Mouse (Mus musculus) limb, embryonic 10.5 days (tissue): ENCODE measurements at regions not wholly inside any gene's neighbourhood (a gene's known extent, or its start where the extent isn't known, plus 50 kb on each side); places are given as distances from the start of the nearest gene placed in this dataset.
A peak's percentile ranks its signal among the peaks of the same experiment; 100 is the strongest.

Source experiments
- DNase-seq: peaks from one replicate; pipeline ENCODE4 v3.0.0-alpha.2; 2017; ENCODE audit warnings: low spot score
- H3K27ac ChIP-seq: fragments of 300-500 bp; sonication (generic); 2 replicates; pipeline ENCODE4 v1.5.1; 2016; ENCODE audit warnings: mild to moderate bottlenecking
- H3K27me3 ChIP-seq: fragments of 300-500 bp; sonication (generic); 2 replicates; pipeline ENCODE4 v1.6.1; 2016; ENCODE audit warnings: low read depth, mild to moderate bottlenecking; ENCODE audit not compliant: poor library complexity, severe bottlenecking
- H3K36me3 ChIP-seq: fragments of 300-500 bp; sonication (generic); 2 replicates; pipeline ENCODE4 v1.6.1; 2016; ENCODE audit warnings: mild to moderate bottlenecking, moderate library complexity
- H3K4me1 ChIP-seq: fragments of 300-500 bp; sonication (generic); 2 replicates; pipeline ENCODE4 v1.6.1; 2016
- H3K4me3 ChIP-seq: fragments of 300-500 bp; sonication (generic); 2 replicates; pipeline ENCODE4 v1.5.1; 2016; ENCODE audit warnings: mild to moderate bottlenecking, moderate library complexity
- H3K9me3 ChIP-seq: fragments of 300-500 bp; sonication (generic); replicated peaks from 2 replicates; pipeline ENCODE4 v1.6.1; 2016; ENCODE audit warnings: mild to moderate bottlenecking
- WGBS: fragments of 180-500 bp; shearing (Covaris S2); methylation state at CpG from one replicate; pipeline ENCODE4 v1.1.7; 2016; 5-methylcytosine and 5-hydroxymethylcytosine counted together

- 83% methylated on average over 6 of the region's 6 CpGs for WGBS
- no peaks in the 10 kb centered on the region for H3K9me3 ChIP-seq
- no peak for DNase-seq
- H3K27me3 ChIP-seq: no peaks in the 10 kb centered on the region
- peaks cover 20% of the 10 kb centered on the region for H3K4me1 ChIP-seq
- H3K27ac ChIP-seq: no peak overlapping the region
- H3K36me3 ChIP-seq: no peaks in the 10 kb centered on the region
- no peak overlapping the region for H3K4me3 ChIP-seq
Observed at GRCm38 (mm10) chr2:92819586-92819985, 95.3 kb upstream of the Syt13 start.

- H3K4me3 ChIP-seq: no peak overlapping the region
- H3K27me3 ChIP-seq: no peaks in the 10 kb centered on the region
- no peaks in the 10 kb centered on the region for H3K36me3 ChIP-seq
- H3K4me1 ChIP-seq: peaks cover 29% of the 10 kb centered on the region
- 65% methylated on average over 1 of the region's 1 CpGs for WGBS
- 0 out of 2 replicates have a peak overlapping the region, but pooled peaks have one; percentile 12 for H3K27ac ChIP-seq
- no peak for DNase-seq
- H3K9me3 ChIP-seq: no peaks in the 10 kb centered on the region
Observed at GRCm38 (mm10) chr2:92824325-92824724, 90.6 kb upstream of the Syt13 start.

GRCm38 (mm10) chr2:92825395-92825794, 89.5 kb upstream of the Syt13 start:
- Histone ChIP-seq H3K27ac (no peak overlapping the region), H3K4me3 (no peak overlapping the region), H3K4me1 (peaks cover 29% of the 10 kb centered on the region), H3K9me3 (no peaks in the 10 kb centered on the region), H3K36me3 (no peaks in the 10 kb centered on the region), H3K27me3 (no peaks in the 10 kb centered on the region)
- no peak for DNase-seq
- WGBS: 28% methylated on average over 6 of the region's 6 CpGs

GRCm38 (mm10) chr2:92830134-92830533, 84.8 kb upstream of the Syt13 start:
- WGBS: 86% methylated on average over 2 of the region's 2 CpGs
- H3K4me3 ChIP-seq: no peak overlapping the region
- H3K36me3 ChIP-seq: no peaks in the 10 kb centered on the region
- no peaks in the 10 kb centered on the region for H3K9me3 ChIP-seq
- H3K27me3 ChIP-seq: no peaks in the 10 kb centered on the region
- H3K4me1 ChIP-seq: peaks cover 13% of the 10 kb centered on the region
- DNase-seq: no peak
- no peak overlapping the region for H3K27ac ChIP-seq

- no peak overlapping the region for H3K4me3 ChIP-seq
- 73% methylated on average over 7 of the region's 7 CpGs for WGBS
Observed at GRCm38 (mm10) chr2:92831784-92832183, 83.1 kb upstream of the Syt13 start.

GRCm38 (mm10) chr2:92836203-92836602, 78.7 kb upstream of the Syt13 start:
- WGBS: 92% methylated on average over 4 of the region's 4 CpGs
- DNase-seq: no peak
- no peak overlapping the region for H3K4me3 ChIP-seq
- H3K9me3 ChIP-seq: no peaks in the 10 kb centered on the region
- no peak overlapping the region for H3K27ac ChIP-seq
- H3K4me1 ChIP-seq: peaks cover 13% of the 10 kb centered on the region
- no peaks in the 10 kb centered on the region for H3K27me3 ChIP-seq
- H3K36me3 ChIP-seq: no peaks in the 10 kb centered on the region

More at GRCm38 (mm10) chr2:92831784-92832183, 83.1 kb upstream of the Syt13 start:
- Histone ChIP-seq H3K36me3 (no peaks in the 10 kb centered on the region), H3K27me3 (no peaks in the 10 kb centered on the region), H3K27ac (no peak overlapping the region), H3K9me3 (no peaks in the 10 kb centered on the region), H3K4me1 (peaks cover 13% of the 10 kb centered on the region)
- DNase-seq: no peak

- H3K27ac ChIP-seq: no peak overlapping the region
- no peak overlapping the region for H3K4me3 ChIP-seq
- 94% methylated on average over 5 of the region's 5 CpGs for WGBS
- H3K9me3 ChIP-seq: no peaks in the 10 kb centered on the region
- no peaks in the 10 kb centered on the region for H3K27me3 ChIP-seq
- H3K36me3 ChIP-seq: no peaks in the 10 kb centered on the region
- peaks cover 9% of the 10 kb centered on the region; the same call in 1 of the 2 replicates for H3K4me1 ChIP-seq
- no peak for DNase-seq
Observed at GRCm38 (mm10) chr2:92838012-92838411, 76.9 kb upstream of the Syt13 start.

GRCm38 (mm10) chr2:92840009-92840408, 74.9 kb upstream of the Syt13 start:
- peak; percentile 70 for DNase-seq
- H3K36me3 ChIP-seq: no peaks in the 10 kb centered on the region
- no peak overlapping the region for H3K27ac ChIP-seq
- no peaks in the 10 kb centered on the region for H3K9me3 ChIP-seq
- 17% methylated on average over 4 of the region's 4 CpGs for WGBS
- no peak overlapping the region for H3K4me3 ChIP-seq
- no peaks in the 10 kb centered on the region for H3K27me3 ChIP-seq
- H3K4me1 ChIP-seq: peaks cover 5% of the 10 kb centered on the region; the same call in 1 of the 2 replicates

GRCm38 (mm10) chr2:92841626-92842025, 73.3 kb upstream of the Syt13 start:
- Histone ChIP-seq H3K27me3 (no peaks in the 10 kb centered on the region), H3K4me3 (no peak overlapping the region), H3K27ac (no peak overlapping the region), H3K4me1 (peaks cover 6% of the 10 kb centered on the region), H3K9me3 (no peaks in the 10 kb centered on the region), H3K36me3 (no peaks in the 10 kb centered on the region)
- WGBS: 47% methylated on average over 3 of the region's 3 CpGs
- DNase-seq: no peak

- Histone ChIP-seq H3K36me3 (no peaks in the 10 kb centered on the region), H3K27ac (no peak overlapping the region), H3K27me3 (no peaks in the 10 kb centered on the region), H3K4me3 (no peak overlapping the region), H3K4me1 (peaks cover 18% of the 10 kb centered on the region), H3K9me3 (no peaks in the 10 kb centered on the region)
- WGBS: 50% methylated on average over 14 of the region's 14 CpGs
- no peak for DNase-seq
Observed at GRCm38 (mm10) chr2:92845061-92845769, 69.7 kb upstream of the Syt13 start.

- Histone ChIP-seq H3K9me3 (no peaks in the 10 kb centered on the region), H3K4me1 (peaks cover 28% of the 10 kb centered on the region), H3K36me3 (no peaks in the 10 kb centered on the region), H3K27me3 (no peaks in the 10 kb centered on the region), H3K27ac (no peak overlapping the region), H3K4me3 (no peak overlapping the region)
- WGBS: 58% methylated on average over 13 of the region's 13 CpGs
- DNase-seq: no peak
Observed at GRCm38 (mm10) chr2:92848962-92849361, 65.9 kb upstream of the Syt13 start.

- no peak overlapping the region for H3K27ac ChIP-seq
- no peaks in the 10 kb centered on the region for H3K9me3 ChIP-seq
- no peak for DNase-seq
- no peaks in the 10 kb centered on the region for H3K27me3 ChIP-seq
- no peaks in the 10 kb centered on the region for H3K36me3 ChIP-seq
- WGBS: 33% methylated on average over 5 of the region's 5 CpGs
- H3K4me1 ChIP-seq: peaks cover 22% of the 10 kb centered on the region
- no peak overlapping the region for H3K4me3 ChIP-seq
Observed at GRCm38 (mm10) chr2:92851336-92851735, 63.6 kb upstream of the Syt13 start.

- Histone ChIP-seq H3K27me3 (no peaks in the 10 kb centered on the region), H3K36me3 (no peaks in the 10 kb centered on the region), H3K4me3 (no peak overlapping the region), H3K9me3 (no peaks in the 10 kb centered on the region), H3K27ac (no peak overlapping the region), H3K4me1 (peaks cover 22% of the 10 kb centered on the region)
- 94% methylated on average over 3 of the region's 3 CpGs for WGBS
- DNase-seq: no peak
Observed at GRCm38 (mm10) chr2:92853175-92853574, 61.7 kb upstream of the Syt13 start.

GRCm38 (mm10) chr2:92854331-92854730, 60.6 kb upstream of the Syt13 start:
- Histone ChIP-seq H3K27me3 (no peaks in the 10 kb centered on the region), H3K9me3 (no peaks in the 10 kb centered on the region), H3K36me3 (no peaks in the 10 kb centered on the region), H3K27ac (no peak overlapping the region), H3K4me1 (peaks cover 16% of the 10 kb centered on the region), H3K4me3 (no peak overlapping the region)
- 56% methylated on average over 4 of the region's 4 CpGs for WGBS
- no peak for DNase-seq
